Mouse (Mus musculus) left cerebral cortex, adult 8-10 months (tissue): ENCODE data around the gene 0610010K14Rik. TPM values are rescaled to one million over a fixed set of nuclear protein-coding genes. Genes with fewer than 3 reads are reported as not detected.

Experiments used
- microRNA-seq, 2 experiments: library from miRNA; unstranded; fragments of <30 nt; microRNA quantifications; one replicate each; pipeline ENCODE4 v1.2.0; 2022
- total RNA-seq, 4 experiments: library from RNA; stranded (reverse); gene quantifications; 2 replicates each; pipeline ENCODE4 v1.2.4; 2022

0610010K14Rik gene
- total RNA-seq, 4 experiments from 2014 or later: 41.0 to 46.9 (median 42.0) TPM

Small RNA genes lying within 50 kb of the gene (microRNA-seq; reads per million reads assigned to microRNA genes)
- gene Mir195a (672 to 2,169 reads per million in 2 experiments), gene Mir497 (0 reads per million in 2 experiments), gene Mir497b (0 reads per million in 2 experiments)

Other genes starting within 250 kb of the 0610010K14Rik start
- gene Gabarap, start 246.8 kb downstream of the 0610010K14Rik start, total RNA-seq: 100 to 1,000 TPM; 218 to 247 (median 236) TPM
- 10 to 100 TPM; 49.6 to 59.9 (median 51.8) TPM for gene Phf23, start 242.1 kb downstream of the 0610010K14Rik start, total RNA-seq
- 10 to 100 TPM; 28.0 to 36.9 (median 32.9) TPM for gene Dvl2, start 237.3 kb downstream of the 0610010K14Rik start, total RNA-seq
- 10 to 100 TPM; 57.9 to 68.3 (median 61.2) TPM for gene Acadvl, start 222.5 kb downstream of the 0610010K14Rik start, total RNA-seq
- gene Dlg4, start 221.0 kb downstream of the 0610010K14Rik start, total RNA-seq: 100 to 1,000 TPM; 721 to 849 (median 797) TPM
- 1 to 10 TPM in 2 of 4 experiments, under 1 TPM in 2; 0.77 to 2.4 (median 1.5) TPM for gene Asgr1, start 183.8 kb downstream of the 0610010K14Rik start, total RNA-seq
- not detected for gene Asgr2, start 145.3 kb downstream of the 0610010K14Rik start, total RNA-seq
- gene Mgl2, start 107.6 kb downstream of the 0610010K14Rik start, total RNA-seq: 1 to 10 TPM in 1 of 4 experiments, under 1 TPM in 3; 0.57 to 1.1 (median 0.76) TPM
- gene Clec10a, start 81.7 kb downstream of the 0610010K14Rik start, total RNA-seq: 1 to 10 TPM in 3 of 4 experiments, under 1 TPM in 1; 0.96 to 3.3 (median 2.7) TPM
- gene Slc16a11, start 25.2 kb downstream of the 0610010K14Rik start, total RNA-seq: 10 to 100 TPM; 32.3 to 43.4 (median 36.5) TPM
- 10 to 100 TPM in 1 of 4 experiments, 1 to 10 TPM in 3; 7.6 to 10.4 (median 8.5) TPM for gene Slc16a13, start 16.9 kb downstream of the 0610010K14Rik start, total RNA-seq
- gene Bcl6b, start 8.1 kb downstream of the 0610010K14Rik start, total RNA-seq: 1 to 10 TPM; 1.0 to 2.2 (median 1.9) TPM
- 1 to 10 TPM; 3.2 to 5.1 (median 3.8) TPM for gene Gm21988, start 1.9 kb upstream of the 0610010K14Rik start, total RNA-seq
- gene Rnasek, start 1.9 kb upstream of the 0610010K14Rik start, total RNA-seq: 100 to 1,000 TPM; 197 to 255 (median 240) TPM
- gene Alox12, start 17.4 kb upstream of the 0610010K14Rik start, total RNA-seq: under 1 TPM; 0.23 to 0.82 (median 0.55) TPM
- gene Alox12e, start 84.7 kb upstream of the 0610010K14Rik start, total RNA-seq: under 1 TPM; 0.21 to 0.39 (median 0.26) TPM
- gene Alox15, start 114.1 kb upstream of the 0610010K14Rik start, total RNA-seq: under 1 TPM in 1 of 4 experiments, not detected in 3; 0.35 TPM
- 10 to 100 TPM; 31.9 to 37.0 (median 35.2) TPM for gene Pelp1, start 172.1 kb upstream of the 0610010K14Rik start, total RNA-seq
- 10 to 100 TPM; 62.4 to 85.9 (median 70.1) TPM for gene Arrb2, start 194.7 kb upstream of the 0610010K14Rik start, total RNA-seq
- 10 to 100 TPM; 10.8 to 14.1 (median 13.5) TPM for gene Med11, start 214.0 kb upstream of the 0610010K14Rik start, total RNA-seq
- under 1 TPM; 0.11 to 0.79 (median 0.46) TPM for gene Zmynd15, start 221.5 kb upstream of the 0610010K14Rik start, total RNA-seq
- gene Cxcl16, start 222.1 kb upstream of the 0610010K14Rik start, total RNA-seq: 1 to 10 TPM in 3 of 4 experiments, under 1 TPM in 1; 0.97 to 4.6 (median 2.3) TPM